Mouse (Mus musculus) testis, adult 2 months (tissue): Measurements from ENCODE around the gene Rnf224.

Source experiments
- CTCF ChIP-seq: fragments of 200-500 bp; IDR thresholded peaks from 2 replicates; pipeline ENCODE4 v1.5.1; 2012; ENCODE audit warnings: low read depth, mild to moderate bottlenecking, inconsistent platforms, low read length, moderate library complexity; ENCODE audit not compliant: control insufficient read depth, insufficient read depth, insufficient replicate concordance
- POLR2A ChIP-seq: fragments of 200-500 bp; IDR thresholded peaks from 2 replicates; pipeline ENCODE4 v1.6.1; 2012; ENCODE audit warnings: low read depth, mild to moderate bottlenecking, inconsistent platforms, low read length, moderate library complexity; ENCODE audit not compliant: control insufficient read depth

DNA sequence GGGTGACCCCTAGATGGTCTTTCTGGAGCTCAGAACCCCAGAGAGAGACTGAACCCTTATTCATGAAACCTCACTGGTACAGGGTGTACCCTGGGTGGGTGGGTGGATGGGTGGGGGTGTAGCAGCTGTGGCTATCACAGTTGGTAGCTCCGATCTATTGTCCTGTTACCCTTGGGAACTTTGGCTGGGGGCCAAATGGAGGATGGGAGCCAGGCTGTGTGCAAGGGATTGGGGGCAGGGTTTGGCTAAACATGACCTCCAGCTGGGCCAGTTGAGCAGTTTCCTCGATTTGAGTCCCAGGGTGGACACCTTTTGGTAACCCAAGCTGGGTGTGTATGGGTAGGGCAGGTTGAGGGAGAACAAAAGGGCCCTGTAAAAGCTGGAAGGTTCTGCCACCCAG lies 30.1 kb upstream of the Rnf224 start:
- TF ChIP-seq POLR2A (no peak), CTCF (no peak)
